Mouse (Mus musculus): ENCODE measurements around the gene Art4. TPM values are rescaled to one million over a fixed set of nuclear protein-coding genes. Genes with fewer than 3 reads are reported as not detected.

The Art4 gene
- total RNA-seq, 2 experiments from 2014 or later = not detected

- no peak for DNase-seq (ENCODE audit: low spot score in 2 of 2)
These were observed 54.3 kb downstream of the Art4 start for GRCm38 (mm10) chr6:136803093-136803738.

- no peak for DNase-seq (ENCODE audit: low spot score in 2 of 2)
These were observed 56.3 kb downstream of the Art4 start for GRCm38 (mm10) chr6:136801274-136801673.

GRCm38 (mm10) chr6:136800710-136801109 is 56.8 kb downstream of the Art4 start:
- no peak for DNase-seq (ENCODE audit: low spot score in 2 of 2)

Small RNA genes lying within 50 kb of the gene (microRNA-seq; reads per million reads assigned to microRNA genes)
- gene Gm44364 = 0 reads per million in 2 experiments

Other genes with a start within 250 kb of the Art4 start
- gene Plbd1, start 195.8 kb downstream of the Art4 start, total RNA-seq (2021) = under 1 TPM in 1 of 2 experiments, not detected in 1; 0.30 TPM
- gene Gucy2c, start 76.0 kb downstream of the Art4 start, total RNA-seq (2021) = under 1 TPM; 0.53 to 0.57 TPM
- gene Hist4h4, start 53.3 kb downstream of the Art4 start, total RNA-seq (2021) = 10 to 100 TPM; 11.8 to 13.2 TPM
- gene H2afj, start 49.5 kb downstream of the Art4 start, total RNA-seq (2021) = 10 to 100 TPM; 64.1 to 73.0 TPM
- 1 to 10 TPM; 2.6 to 3.0 TPM for gene BC049715, start 30.1 kb downstream of the Art4 start, total RNA-seq (2021)
- 100 to 1,000 TPM; 136 to 141 TPM for gene Wbp11, start 29.5 kb downstream of the Art4 start, total RNA-seq (2021)
- gene Smco3, start 22.3 kb downstream of the Art4 start, total RNA-seq (2021) = 10 to 100 TPM; 10.4 to 14.0 TPM
- gene Mgp, start 18.1 kb upstream of the Art4 start, total RNA-seq (2021) = 10 to 100 TPM; 24.7 to 29.4 TPM
- gene Erp27, start 64.4 kb upstream of the Art4 start, total RNA-seq (2021) = under 1 TPM; 0.58 to 0.87 TPM
- 1 to 10 TPM in 1 of 2 experiments, under 1 TPM in 1; 0.43 to 3.1 TPM for gene Pde6h, start 66.1 kb upstream of the Art4 start, total RNA-seq (2021)
- gene Arhgdib, start 84.2 kb upstream of the Art4 start, total RNA-seq (2021) = 10 to 100 TPM; 10.4 to 11.7 TPM

Data from layer of hippocampus, adult 18-20 months (tissue).